Comparison of ENCODE assay signal across 23 mouse cellular contexts in genomic region chr10:128281682-128282081, GRCm38 (mm10). TPM values are rescaled to one million over a fixed set of nuclear protein-coding genes. Genes with fewer than 3 reads are reported as not detected.
"Had no signal": no experiment of that assay in that cellular context is flagged by ENCODE, and none has a peak within 500 bp of the region (broad histone marks: within the 10 kb centered on the region; RNA-seq: fewer than 3 reads in every experiment).

No protein-coding gene starts in this region.

- ATAC-seq: liver, embryonic 12.5 days; midbrain, embryonic 15.5 days had no signal

- DNase-seq: layer of hippocampus, adult 9-11 months; lung, adult 2 months; right cerebral cortex, adult 18-20 months; right cerebral cortex, postnatal 14 days; right cerebral cortex, postnatal 4 days; spleen, adult 18-20 months; thymus, adult 18-20 months; thymus, postnatal 36 days had no signal

- H3K4me2 ChIP-seq: limb, embryonic 13.5 days; liver, embryonic 12.5 days; midbrain, embryonic 12.5 days; midbrain, embryonic 15.5 days; neural tube, embryonic 12.5 days; neural tube, embryonic 15.5 days; stomach, embryonic 15.5 days had no signal

- H3K4me3 ChIP-seq: limb, embryonic 10.5 days; limb, embryonic 13.5 days; liver, embryonic 12.5 days; midbrain, embryonic 12.5 days; midbrain, embryonic 15.5 days; neural tube, embryonic 12.5 days; neural tube, embryonic 15.5 days; stomach, embryonic 15.5 days had no signal

- H3K4me1 ChIP-seq: limb, embryonic 13.5 days; liver, embryonic 12.5 days; midbrain, embryonic 12.5 days; midbrain, embryonic 15.5 days; neural tube, embryonic 12.5 days; neural tube, embryonic 15.5 days; stomach, embryonic 15.5 days had no signal

- H3K9ac ChIP-seq: limb, embryonic 13.5 days; liver, embryonic 12.5 days; midbrain, embryonic 12.5 days; midbrain, embryonic 15.5 days; neural tube, embryonic 12.5 days; neural tube, embryonic 15.5 days; stomach, embryonic 15.5 days had no signal

- H3K27ac ChIP-seq: limb, embryonic 10.5 days; limb, embryonic 13.5 days; liver, embryonic 12.5 days; macrophage; midbrain, embryonic 12.5 days; midbrain, embryonic 15.5 days; neural tube, embryonic 12.5 days; neural tube, embryonic 15.5 days; stomach, embryonic 15.5 days had no signal

- H3K27me3 ChIP-seq: limb, embryonic 13.5 days; liver, embryonic 12.5 days; midbrain, embryonic 12.5 days; midbrain, embryonic 15.5 days; neural tube, embryonic 12.5 days; neural tube, embryonic 15.5 days; stomach, embryonic 15.5 days had no signal

- H3K9me3 ChIP-seq: limb, embryonic 10.5 days; limb, embryonic 13.5 days; liver, embryonic 12.5 days; midbrain, embryonic 12.5 days; midbrain, embryonic 15.5 days; neural tube, embryonic 12.5 days; neural tube, embryonic 15.5 days; stomach, embryonic 15.5 days had no signal

RNA-seq across cellular contexts. Expression of gene Apof, which starts 13.2 kb away (rescaled TPM):
- total RNA-seq: layer of hippocampus, adult 18-20 months; layer of hippocampus, postnatal 25 days; left cerebral cortex, adult 18-20 months; left cerebral cortex, postnatal 25 days; megakaryocyte, adult 5-6 weeks had no signal
- polyA plus RNA-seq: limb, embryonic 10.5 days; limb, embryonic 13.5 days; midbrain, embryonic 12.5 days; midbrain, embryonic 15.5 days; neural tube, embryonic 12.5 days; neural tube, embryonic 15.5 days had no signal

RNA-seq across cellular contexts. Expression of gene Il23a, which starts 16.9 kb away (rescaled TPM):
- total RNA-seq: layer of hippocampus, adult 18-20 months; left cerebral cortex, adult 18-20 months; megakaryocyte, adult 5-6 weeks had no signal
- polyA plus RNA-seq: limb, embryonic 10.5 days; liver, embryonic 12.5 days; midbrain, embryonic 12.5 days; midbrain, embryonic 15.5 days; urinary bladder, adult 2 months had no signal

RNA-seq across cellular contexts. Expression of gene Apon, which starts 27.8 kb away (rescaled TPM):
- total RNA-seq: layer of hippocampus, adult 18-20 months; layer of hippocampus, postnatal 25 days; left cerebral cortex, adult 18-20 months; left cerebral cortex, postnatal 25 days had no signal
- polyA plus RNA-seq: macrophage; midbrain, embryonic 15.5 days; neural tube, embryonic 15.5 days; urinary bladder, adult 2 months had no signal
